Mouse (Mus musculus): ENCODE data around the gene Ttc28. TPM values are rescaled to one million over a fixed set of nuclear protein-coding genes. Genes with fewer than 3 reads are reported as not detected.

The Ttc28 gene
- total RNA-seq, 2 experiments from 2014 or later = 10.2 to 11.7 TPM

DNA sequence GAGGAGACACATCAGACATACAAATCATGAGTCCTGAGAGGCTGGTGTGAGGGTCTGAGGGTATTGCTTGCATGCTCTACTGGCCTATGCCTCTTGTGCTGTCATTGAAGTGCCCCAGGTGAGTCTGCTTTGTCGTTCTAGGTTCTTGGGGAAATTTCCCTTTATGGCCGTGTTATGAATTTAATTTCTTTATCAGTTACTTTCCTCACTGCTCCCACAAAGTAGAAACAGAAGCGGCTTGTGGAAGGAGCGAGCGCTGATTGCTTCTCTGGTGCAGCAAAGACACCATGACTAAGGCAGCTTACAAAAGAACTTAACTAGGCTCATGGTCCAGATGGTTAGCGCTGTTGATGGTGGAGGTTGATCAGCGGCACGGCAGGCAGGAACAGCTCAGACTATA is 64.7 kb downstream of the Ttc28 start:
- Histone ChIP-seq H3K27ac (no peak overlapping the region), H3K4me3 (no peak overlapping the region)
- TF ChIP-seq CTCF (conservative IDR thresholded peaks at IDR 0.05) = no peak
- no peak for DNase-seq (ENCODE audit: low spot score in 2 of 2)

DNA sequence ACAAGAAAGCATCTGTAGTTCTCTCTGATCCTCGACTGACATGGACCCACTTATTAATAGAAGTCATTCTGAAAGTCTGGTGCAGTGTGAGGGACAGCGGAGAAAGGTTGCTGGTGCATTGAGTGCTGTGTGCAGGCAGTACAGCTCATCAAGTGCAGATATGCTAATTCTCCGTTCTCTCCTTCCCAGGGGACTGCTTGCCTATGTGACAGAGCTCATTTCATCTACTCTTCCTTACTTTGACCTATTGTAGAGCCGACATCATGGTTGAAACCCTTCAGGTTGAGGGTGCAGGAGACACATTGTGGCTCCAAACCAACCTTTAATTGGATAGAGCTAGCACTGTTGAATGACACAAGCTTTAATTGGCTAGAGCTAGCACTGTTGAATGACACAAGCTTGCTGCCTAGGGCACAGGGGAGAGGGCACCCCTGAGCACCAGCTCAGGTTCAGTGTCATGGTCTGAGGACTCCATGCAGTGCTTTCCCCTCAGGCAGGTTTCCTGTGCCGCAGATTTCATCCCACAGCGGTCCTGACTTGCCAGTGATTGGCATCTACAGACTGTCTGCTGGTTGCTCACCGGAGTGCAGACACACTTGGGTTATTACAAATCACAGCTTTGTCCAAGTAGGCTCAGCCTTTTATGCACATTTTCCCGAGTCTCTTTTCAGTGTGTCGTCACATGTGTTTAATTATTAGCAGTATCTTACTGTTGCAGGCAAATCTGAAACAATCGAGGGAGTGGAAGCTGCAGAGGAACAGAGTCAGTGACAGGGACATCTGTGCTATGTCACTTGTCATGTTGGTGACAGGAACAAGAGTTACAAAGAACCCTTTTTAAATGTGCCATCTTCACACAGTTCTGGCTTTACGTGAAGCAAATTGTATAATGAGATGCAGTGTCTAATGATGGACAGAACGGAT is 69.1 kb downstream of the Ttc28 start:
- no peak overlapping the region for H3K27ac ChIP-seq
- no peak for TF ChIP-seq CTCF (conservative IDR thresholded peaks at IDR 0.05)
- DNase-seq (ENCODE audit: low spot score in 2 of 2) = no peak
- H3K4me3 ChIP-seq = no peak overlapping the region

DNA sequence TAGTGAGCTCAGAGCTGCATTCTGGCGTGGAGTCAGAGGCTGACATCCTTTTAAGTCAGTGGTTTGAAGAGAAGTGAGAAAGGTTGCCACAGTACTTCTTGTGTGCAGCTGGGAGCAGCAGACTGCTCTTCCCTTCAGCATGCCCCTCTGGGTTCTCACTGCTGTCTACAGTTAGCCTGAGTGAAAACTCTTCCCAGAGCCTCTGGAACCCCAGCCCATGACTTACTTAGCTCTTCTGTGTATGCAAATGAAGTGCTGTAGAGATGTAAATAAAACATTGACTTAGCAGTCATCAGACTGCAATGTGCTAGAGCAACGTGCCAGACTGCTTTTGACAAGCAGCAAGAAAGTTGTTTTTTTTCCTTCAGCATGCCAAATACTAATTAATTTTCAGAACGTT is 70.2 kb downstream of the Ttc28 start:
- DNase-seq (ENCODE audit: low spot score in 2 of 2) = peak in 1 of 2 experiments; percentile 8
- no peak for TF ChIP-seq CTCF (conservative IDR thresholded peaks at IDR 0.05)
- no peak overlapping the region for H3K4me3 ChIP-seq
- H3K27ac ChIP-seq = no peak overlapping the region

DNA sequence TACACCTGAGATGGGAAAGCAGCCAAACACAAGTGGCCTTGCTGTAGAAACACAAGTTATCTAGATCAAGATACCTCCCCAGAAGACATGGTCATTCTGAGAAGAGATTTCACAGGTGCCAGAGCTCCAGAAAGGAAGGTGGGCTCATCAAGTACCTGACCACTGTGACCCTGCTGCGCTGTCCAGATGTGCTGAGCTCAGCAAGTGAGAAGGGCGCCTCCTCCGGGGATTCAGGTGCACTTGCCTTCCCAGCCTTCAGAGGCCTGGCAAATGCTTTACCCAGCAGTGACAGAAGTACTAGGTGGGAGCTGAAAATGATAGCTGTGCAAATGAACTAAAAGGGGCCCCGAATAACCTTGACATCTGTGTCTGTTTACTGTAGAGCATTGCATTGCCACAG is 78.6 kb downstream of the Ttc28 start:
- no peak for TF ChIP-seq CTCF (conservative IDR thresholded peaks at IDR 0.05)
- Histone ChIP-seq H3K4me3 (no peak overlapping the region), H3K27ac (no peak overlapping the region)
- DNase-seq (ENCODE audit: low spot score in 2 of 2) = no peak

DNA sequence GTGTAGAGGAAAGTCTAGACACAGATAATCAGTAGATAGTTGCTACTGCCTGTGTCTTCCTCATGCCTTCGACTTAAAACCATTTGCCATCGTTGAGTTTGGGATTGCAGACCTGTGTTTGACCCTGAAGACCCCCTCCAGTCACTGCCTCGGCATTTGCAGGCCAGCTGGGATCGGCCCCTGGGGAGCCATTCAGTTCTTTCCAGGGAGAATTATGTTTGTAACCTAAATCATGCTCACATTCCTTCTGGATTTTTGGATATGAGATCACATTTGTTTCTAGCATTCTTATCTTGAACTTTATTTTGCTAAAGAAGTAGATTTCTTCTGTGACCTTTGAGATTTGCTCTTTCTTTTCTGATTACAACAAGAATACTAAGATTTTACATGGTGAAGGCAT is 80.5 kb downstream of the Ttc28 start:
- Histone ChIP-seq H3K27ac (no peak overlapping the region), H3K4me3 (no peak overlapping the region)
- no peak for TF ChIP-seq CTCF (conservative IDR thresholded peaks at IDR 0.05)
- DNase-seq (ENCODE audit: low spot score in 2 of 2) = no peak

DNA sequence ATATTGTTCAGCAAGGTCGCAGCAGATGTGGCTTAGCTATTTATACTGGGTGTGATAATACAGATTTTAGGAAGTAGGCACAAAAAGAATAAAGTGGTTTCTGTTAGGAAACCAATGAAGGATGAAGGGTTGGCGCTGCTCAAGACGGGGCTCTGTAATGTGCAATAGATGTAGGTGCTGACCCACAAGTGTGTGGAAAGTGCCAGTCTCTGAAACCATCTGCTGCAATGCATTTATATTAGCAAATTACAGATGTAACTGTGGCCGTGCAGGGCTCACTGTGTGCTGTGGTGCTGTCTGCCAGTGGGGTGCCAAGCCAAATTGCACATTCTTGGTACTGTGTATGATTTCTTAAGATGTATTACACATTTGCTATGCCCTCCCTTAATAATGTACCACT is 81.3 kb downstream of the Ttc28 start:
- no peak overlapping the region for H3K27ac ChIP-seq
- no peak for TF ChIP-seq CTCF (conservative IDR thresholded peaks at IDR 0.05)
- DNase-seq (ENCODE audit: low spot score in 2 of 2) = no peak
- no peak overlapping the region for H3K4me3 ChIP-seq

DNA sequence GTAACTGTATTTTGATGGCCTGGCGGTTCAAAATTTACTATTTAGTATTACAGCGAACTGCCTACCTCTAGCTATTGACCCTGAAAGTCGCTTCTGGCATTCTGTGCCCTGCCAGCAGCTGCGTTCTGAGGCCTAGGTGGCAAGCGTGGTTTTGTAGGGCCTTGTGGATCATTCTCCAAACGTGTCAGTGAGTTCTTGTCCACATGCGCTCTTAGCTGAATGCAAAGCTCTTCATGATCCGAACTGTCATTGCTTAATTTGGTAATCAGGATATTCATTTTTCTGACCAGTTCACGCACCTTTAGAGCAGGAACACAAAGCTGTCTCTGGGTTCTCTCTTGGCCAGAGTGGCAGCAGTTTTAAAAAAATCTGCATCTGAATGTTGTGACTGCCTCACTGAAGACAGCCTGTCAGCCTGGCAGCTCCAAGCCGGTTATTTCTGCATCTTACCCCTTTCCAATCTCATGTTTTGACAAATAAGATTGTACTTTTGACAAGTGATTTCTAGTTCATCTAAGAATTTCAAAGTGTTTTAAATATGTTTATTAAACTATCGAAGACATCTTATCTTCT is 88.0 kb downstream of the Ttc28 start:
- TF ChIP-seq CTCF (conservative IDR thresholded peaks at IDR 0.05) = no peak
- Histone ChIP-seq H3K27ac (no peak overlapping the region), H3K4me3 (no peak overlapping the region)
- DNase-seq (ENCODE audit: low spot score in 2 of 2) = no peak

DNA sequence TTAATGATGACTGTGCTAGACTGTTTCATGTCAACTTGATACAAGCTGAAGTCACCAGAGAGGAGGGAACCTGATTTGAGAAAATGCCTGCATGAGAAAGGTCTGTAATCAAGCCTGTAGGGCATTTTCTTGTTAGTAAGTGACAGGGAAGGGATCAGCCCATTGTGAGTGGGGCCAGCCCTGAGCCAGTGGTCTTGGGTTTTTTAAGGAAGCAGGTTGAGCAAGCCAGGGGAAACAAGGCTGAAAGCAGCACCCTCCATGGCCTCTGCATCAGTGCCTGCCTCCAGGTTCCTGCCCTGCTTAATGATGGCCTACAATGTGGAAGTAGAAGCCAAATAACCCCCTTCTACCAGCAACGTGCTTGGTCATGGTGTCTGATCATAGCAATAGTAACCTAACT is 89.0 kb downstream of the Ttc28 start:
- TF ChIP-seq CTCF (conservative IDR thresholded peaks at IDR 0.05) = no peak
- Histone ChIP-seq H3K4me3 (no peak overlapping the region), H3K27ac (no peak overlapping the region)
- no peak for DNase-seq (ENCODE audit: low spot score in 2 of 2)

DNA sequence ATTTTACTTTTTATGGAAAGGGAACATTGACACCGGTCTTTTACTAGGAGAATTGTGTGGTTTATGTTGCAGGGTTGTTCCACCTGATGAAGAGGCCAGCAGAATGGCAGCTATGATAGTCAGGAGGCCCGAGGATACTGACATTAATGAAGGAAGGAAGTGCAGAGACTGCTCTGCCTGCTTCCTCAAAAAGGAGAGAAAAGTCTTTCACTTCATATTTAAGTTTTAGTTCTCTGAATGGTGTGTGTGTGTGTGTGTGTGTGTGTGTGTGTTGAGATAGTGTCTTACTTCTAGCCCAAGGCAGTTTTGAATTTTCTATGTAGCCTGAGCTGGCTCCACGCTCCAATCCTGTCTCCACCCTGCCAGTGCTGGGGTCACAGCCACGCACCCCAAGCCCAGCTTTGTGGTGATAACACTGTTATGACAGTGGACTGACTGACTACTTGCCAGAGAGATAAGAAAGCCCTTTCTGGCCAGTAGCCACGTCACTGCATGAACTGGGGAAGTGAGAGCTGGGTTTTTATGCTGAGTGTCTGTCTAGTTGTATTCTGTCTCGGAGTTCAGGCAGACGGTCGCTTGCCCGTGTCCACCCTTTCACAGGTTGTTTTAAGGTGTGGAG is 90.7 kb downstream of the Ttc28 start:
- DNase-seq (ENCODE audit: low spot score in 2 of 2) = no peak

DNA sequence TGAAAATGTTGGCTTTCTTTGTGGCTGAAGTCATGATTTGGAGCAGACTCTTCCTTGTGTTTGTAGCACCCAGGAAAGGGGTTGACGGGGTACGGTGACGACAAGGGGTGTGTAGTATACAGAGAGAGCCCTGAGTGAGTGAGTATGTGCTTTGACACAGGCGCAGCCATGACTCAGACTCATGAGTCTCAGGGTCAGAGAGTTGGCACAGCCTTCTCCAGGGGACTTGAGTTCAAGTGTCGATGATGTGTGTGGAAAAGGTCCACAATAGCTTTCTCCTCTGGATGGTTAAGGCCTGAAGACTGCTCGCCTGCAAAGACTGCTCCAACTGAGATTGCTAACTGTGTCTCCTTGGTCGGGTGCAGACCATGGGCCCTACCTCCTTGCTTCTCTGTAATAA is 97.1 kb downstream of the Ttc28 start:
- DNase-seq (ENCODE audit: low spot score in 2 of 2) = no peak
- TF ChIP-seq CTCF (conservative IDR thresholded peaks at IDR 0.05) = no peak

More for the DNA sequence above, 90.7 kb downstream of the Ttc28 start:
- TF ChIP-seq CTCF (conservative IDR thresholded peaks at IDR 0.05) = no peak
- Histone ChIP-seq H3K4me3 (no peak overlapping the region), H3K27ac (peak overlapping the region; percentile 11; the same call in 1 of the 2 replicates)

DNA sequence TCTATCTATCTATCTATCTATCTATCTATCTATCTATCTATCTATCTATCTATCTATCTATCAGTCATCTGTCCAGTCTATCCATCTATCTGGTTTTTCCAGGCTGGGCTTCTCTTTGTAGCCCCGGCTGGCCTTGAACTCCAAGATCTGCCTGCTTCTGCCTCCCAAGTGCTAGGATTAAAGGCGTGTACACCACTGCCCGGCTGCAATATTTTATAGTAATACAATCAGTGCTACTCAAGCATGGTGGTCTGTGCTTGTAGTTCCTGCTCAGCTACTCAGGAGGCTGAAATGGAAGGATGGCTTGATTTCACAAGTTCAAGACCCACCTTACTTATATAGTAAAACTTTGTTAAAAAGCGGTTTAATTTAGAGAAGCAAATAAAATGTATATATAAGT is 98.2 kb downstream of the Ttc28 start:
- H3K27ac ChIP-seq = no peak overlapping the region
- TF ChIP-seq CTCF (conservative IDR thresholded peaks at IDR 0.05) = no peak
- no peak for DNase-seq (ENCODE audit: low spot score in 2 of 2)
- H3K4me3 ChIP-seq = no peak overlapping the region

More for the DNA sequence above, 97.1 kb downstream of the Ttc28 start:
- no peak overlapping the region for H3K4me3 ChIP-seq
- H3K27ac ChIP-seq = no peak overlapping the region

DNA sequence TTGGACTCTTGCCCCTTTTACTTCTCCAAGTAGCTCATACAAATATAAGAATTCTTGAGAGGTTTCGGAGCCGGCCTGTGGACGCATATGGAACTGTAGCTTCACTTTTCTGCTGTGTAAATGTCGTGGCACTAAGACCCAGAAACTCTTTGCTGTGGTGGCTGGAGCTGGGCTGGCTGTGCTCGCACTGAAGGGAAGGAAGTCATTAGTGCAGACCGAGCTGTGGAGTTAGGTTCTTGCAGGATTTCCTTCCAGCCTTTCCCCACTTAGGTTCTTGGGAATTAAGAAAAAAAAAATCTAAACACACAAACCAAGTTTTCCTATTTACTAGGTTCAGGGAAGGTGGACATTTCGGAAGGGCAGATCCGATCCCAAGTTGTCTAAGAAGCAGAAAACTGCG is 98.9 kb downstream of the Ttc28 start:
- peak; percentile 71 for TF ChIP-seq CTCF (conservative IDR thresholded peaks at IDR 0.05)
- H3K27ac ChIP-seq = peak overlapping the region; percentile 84
- H3K4me3 ChIP-seq = peak overlapping the region; percentile 66
- DNase-seq (ENCODE audit: low spot score in 2 of 2) = peak; percentile 60
